Comparison of ENCODE assay signal across 7 mouse cellular contexts in genomic region chr7:112227266-112227562, GRCm38 (mm10). TPM values are rescaled to one million over a fixed set of nuclear protein-coding genes. Genes with fewer than 3 reads are reported as not detected.
DNase-seq lines count a peak whose midpoint lies in the region; ATAC-seq and TF ChIP-seq lines count a peak whose summit lies in the region.

No protein-coding gene starts in this region.

- no peak for DNase-seq in lung, adult 2 months
- no peak for DNase-seq in lung, postnatal 10 days
- DNase-seq in intestine, embryonic 14.5 days (ENCODE audit: low spot score) = no peak
- no peak for DNase-seq in left cerebral cortex, postnatal 25 days (ENCODE audit: low spot score in 2 of 2)

- TF ChIP-seq CTCF in lung, adult 2 months (IDR thresholded peaks at IDR 0.05; ENCODE audit: insufficient read depth, low read length) = no peak
- TF ChIP-seq CTCF in embryonic fibroblast, embryonic 13.5 days (IDR thresholded peaks at IDR 0.05; ENCODE audit: borderline replicate concordance, insufficient read depth, low read length) = no peak
- no peak for TF ChIP-seq CTCF in olfactory bulb, adult 2 months (IDR thresholded peaks at IDR 0.05; ENCODE audit: insufficient read depth, low read depth, low read length)

- intact Hi-C loops in left cerebral cortex, postnatal 25 days (cut with DNase I) = loop anchor here (2.0 to 5.0 kb wide), 3 partner anchors 44 to 105 kb away; no protein-coding TSS in a partner anchor

- ATAC-seq in intestine, embryonic 14.5 days (replicated peaks; ENCODE audit: low FRiP score, low TSS enrichment, low read depth) = no peak
- no peak for ATAC-seq in erythroid progenitor cell, adult 5-6 weeks (replicated peaks; ENCODE audit: low FRiP score, poor library complexity, severe bottlenecking)

- peak overlapping the region; percentile 99 for H3K4me2 ChIP-seq in intestine, embryonic 14.5 days (ENCODE audit: low read length)

- peak overlapping the region; percentile 60 for H3K27ac ChIP-seq in embryonic fibroblast, embryonic 13.5 days (ENCODE audit: insufficient read depth, low read length)
- no peak overlapping the region for H3K27ac ChIP-seq in intestine, embryonic 14.5 days (ENCODE audit: low read depth)
- no peak overlapping the region for H3K27ac ChIP-seq in olfactory bulb, adult 2 months (ENCODE audit: insufficient read depth, low read depth, low read length)

- peaks cover 22% of the 10 kb centered on the region for H3K4me1 ChIP-seq in lung, adult 2 months (ENCODE audit: control insufficient read depth, insufficient read depth, low read length)
- peaks cover 5% of the 10 kb centered on the region for H3K4me1 ChIP-seq in embryonic fibroblast, embryonic 13.5 days (ENCODE audit: control insufficient read depth, insufficient read depth, low read length)
- H3K4me1 ChIP-seq in intestine, embryonic 14.5 days (replicated peaks; ENCODE audit: control insufficient read depth, insufficient read depth, low read length) = peaks cover 21% of the 10 kb centered on the region
- H3K4me1 ChIP-seq in olfactory bulb, adult 2 months (ENCODE audit: control insufficient read depth, insufficient read depth, low read length) = peaks cover 43% of the 10 kb centered on the region

- H3K9me3 ChIP-seq in intestine, embryonic 14.5 days (ENCODE audit: control insufficient read depth, low read length) = no peaks in the 10 kb centered on the region

- 0 out of 2 replicates have a peak overlapping the region, but pooled peaks have one; percentile 50 for H3K9ac ChIP-seq in intestine, embryonic 14.5 days (ENCODE audit: low read length)

- H3K4me3 ChIP-seq in lung, adult 2 months (replicated peaks; ENCODE audit: extremely low read depth, low read depth, low read length) = peak overlapping the region; percentile 79
- H3K4me3 ChIP-seq in embryonic fibroblast, embryonic 13.5 days (ENCODE audit: insufficient read depth, low read length) = peak overlapping the region; percentile 79
- peak overlapping the region; percentile 54 for H3K4me3 ChIP-seq in intestine, embryonic 14.5 days (ENCODE audit: low read depth, low read length)
- peak overlapping the region; percentile 83 for H3K4me3 ChIP-seq in olfactory bulb, adult 2 months (ENCODE audit: insufficient read depth, low read depth, low read length)

- no peaks in the 10 kb centered on the region for H3K36me3 ChIP-seq in intestine, embryonic 14.5 days (ENCODE audit: control insufficient read depth, insufficient read depth, low read length)

- H3K27me3 ChIP-seq in intestine, embryonic 14.5 days (replicated peaks; ENCODE audit: control insufficient read depth, insufficient read depth, low read length) = peaks cover 4% of the 10 kb centered on the region; the same call in 1 of the 2 replicates

- whole genome bisulfite sequencing in lung, adult 2 months = 54% methylated on average over 6 of the region's 6 CpGs
- WGBS in intestine, embryonic 14.5 days = 52% methylated on average over 6 of the region's 6 CpGs
- 62% methylated on average over 6 of the region's 6 CpGs for WGBS in olfactory bulb, adult 2 months

- no peak for TF ChIP-seq POLR2A in lung, adult 2 months (IDR thresholded peaks at IDR 0.05; ENCODE audit: borderline replicate concordance, extremely low read depth, low read depth, low read length)
- TF ChIP-seq POLR2A in embryonic fibroblast, embryonic 13.5 days (IDR thresholded peaks at IDR 0.05; ENCODE audit: low read depth, low read length) = no peak; the same call in 1 of the 2 replicates
- no peak for TF ChIP-seq POLR2A in olfactory bulb, adult 2 months (IDR thresholded peaks at IDR 0.05; ENCODE audit: insufficient read depth, low read depth, low read length)

RNA-seq across cellular contexts. Expression of gene Mical2, which starts 1.6 kb away (rescaled TPM):
- polyA plus RNA-seq in lung, adult 2 months (2012; rRNA removed) = 49.0 and 58.2 TPM in 2 replicates
- 76.3 and 150 TPM in 2 replicates for polyA plus RNA-seq in embryonic fibroblast, embryonic 13.5 days (2011; ENCODE audit: insufficient read length, low read depth, missing spikeins)
- polyA plus RNA-seq in intestine, embryonic 14.5 days (2014; fragmentation: Nextera tagmentation; extraction: Ambion mirVana) = 16.6 and 18.2 TPM in 2 replicates
- 155 TPM in 1 of 2 replicates, not detected in the other for polyA plus RNA-seq in olfactory bulb, adult 2 months (2012; ENCODE audit: insufficient read depth, insufficient read length, low replicate concordance, missing spikeins)
- 100 to 1,000 TPM; 610 to 744 TPM for total RNA-seq in left cerebral cortex, postnatal 25 days (2021)
- total RNA-seq in erythroid progenitor cell, adult 5-6 weeks (2015; ENCODE audit: low replicate concordance) = not detected in 2 replicates
- total RNA-seq in erythroid progenitor cell, adult 5-6 weeks (2017; ENCODE audit: low replicate concordance) = not detected in 2 replicates
